Mouse (Mus musculus): ENCODE results near the gene Angptl3. TPM values are rescaled to one million over a fixed set of nuclear protein-coding genes. Genes with fewer than 3 reads are reported as not detected.

Gene Angptl3
- total RNA-seq (2014; rRNA removed) (not detected in 2 replicates), polyA plus RNA-seq (2015; fragmentation: Nextera tagmentation; extraction: Ambion mirVana) (0.54 and 1.2 TPM in 2 replicates)

DNA sequence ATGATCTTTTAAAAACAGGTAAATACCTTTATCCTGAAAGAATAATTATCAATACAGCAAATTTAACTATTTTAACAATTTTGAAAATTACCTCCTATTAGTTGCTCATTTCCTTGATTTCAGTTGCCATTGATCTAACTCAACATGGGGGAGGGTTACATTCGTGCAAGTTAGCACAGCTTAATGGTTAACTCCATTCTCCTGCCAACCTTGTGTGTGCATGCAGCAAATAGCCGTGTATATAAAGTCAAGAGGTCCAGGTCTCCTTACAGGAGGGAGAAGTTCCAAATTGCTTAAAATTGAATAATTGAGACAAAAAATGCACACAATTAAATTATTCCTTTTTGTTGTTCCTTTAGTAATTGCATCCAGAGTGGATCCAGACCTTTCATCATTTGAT lies at the start of gene Angptl3:
Angptl3 (plus strand) TSS at position 269 of the 400 bp plus-strand sequence.
- H3K4me1 ChIP-seq (ENCODE audit: insufficient read depth, low read length), result no peaks in the 10 kb centered on the region
- H3K4me2 ChIP-seq (ENCODE audit: low read depth, low read length, poor library complexity, severe bottlenecking), result no peak within 1 kb of the TSS
- DNase-seq (ENCODE audit: low spot score) (no peak), ATAC-seq (ENCODE audit: low FRiP score) (no peak)
- no peak within 1 kb of the TSS for H3K27ac ChIP-seq (ENCODE audit: low read depth, low read length)
- H3K9ac ChIP-seq (replicated peaks; ENCODE audit: low read length, poor library complexity, severe bottlenecking), result no peak within 1 kb of the TSS
- no peak within 1 kb of the TSS for H3K4me3 ChIP-seq (ENCODE audit: low read depth, low read length)
- H3K9me3 ChIP-seq (ENCODE audit: low read length), result no peaks in the 10 kb centered on the region
- H3K27me3 ChIP-seq (ENCODE audit: insufficient read depth, low read length), result no peaks in the 10 kb centered on the region
- WGBS, result 86% methylated on average over 2 of the region's 2 CpGs
- TF ChIP-seq CTCF (IDR thresholded peaks at IDR 0.05), result no peak
- no peaks in the 10 kb centered on the region for H3K36me3 ChIP-seq (ENCODE audit: insufficient read depth, low read length)

DNA sequence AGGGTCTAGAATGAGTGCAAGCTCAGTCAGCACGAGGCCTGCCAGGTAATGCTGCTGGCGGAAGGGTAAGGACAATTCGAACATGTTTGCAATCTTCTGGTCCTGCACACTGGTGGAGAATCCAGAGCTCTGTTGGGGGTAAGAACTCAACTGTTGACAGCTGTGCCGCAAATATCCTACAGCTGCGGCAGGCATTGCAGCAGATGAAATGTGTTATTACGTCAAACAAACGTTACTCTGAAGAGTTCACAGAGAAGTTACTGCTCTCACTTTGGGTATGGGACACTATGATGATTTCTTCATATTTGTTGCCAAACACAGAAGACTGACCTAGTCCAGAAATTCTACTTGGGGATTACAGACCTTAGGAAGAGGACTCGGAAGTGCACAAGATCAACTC lies 46.1 kb upstream of the Angptl3 start:
- no peak overlapping the region for H3K9ac ChIP-seq (replicated peaks; ENCODE audit: low read length, poor library complexity, severe bottlenecking)
- H3K9me3 ChIP-seq (ENCODE audit: low read length), result no peaks in the 10 kb centered on the region
- H3K4me3 ChIP-seq (ENCODE audit: low read depth, low read length), result no peak overlapping the region
- ATAC-seq (ENCODE audit: low FRiP score) (no peak), DNase-seq (ENCODE audit: low spot score) (no peak)
- no peak overlapping the region for H3K4me2 ChIP-seq (ENCODE audit: low read depth, low read length, poor library complexity, severe bottlenecking)
- H3K4me1 ChIP-seq (ENCODE audit: insufficient read depth, low read length), result no peaks in the 10 kb centered on the region
- WGBS, result 91% methylated on average over 8 of the region's 8 CpGs
- H3K36me3 ChIP-seq (ENCODE audit: insufficient read depth, low read length), result peaks cover 26% of the 10 kb centered on the region; the same call in 1 of the 2 replicates
- no peak overlapping the region for H3K27ac ChIP-seq (ENCODE audit: low read depth, low read length)
- H3K27me3 ChIP-seq (ENCODE audit: insufficient read depth, low read length), result no peaks in the 10 kb centered on the region
- no peak for TF ChIP-seq CTCF (IDR thresholded peaks at IDR 0.05)

DNA sequence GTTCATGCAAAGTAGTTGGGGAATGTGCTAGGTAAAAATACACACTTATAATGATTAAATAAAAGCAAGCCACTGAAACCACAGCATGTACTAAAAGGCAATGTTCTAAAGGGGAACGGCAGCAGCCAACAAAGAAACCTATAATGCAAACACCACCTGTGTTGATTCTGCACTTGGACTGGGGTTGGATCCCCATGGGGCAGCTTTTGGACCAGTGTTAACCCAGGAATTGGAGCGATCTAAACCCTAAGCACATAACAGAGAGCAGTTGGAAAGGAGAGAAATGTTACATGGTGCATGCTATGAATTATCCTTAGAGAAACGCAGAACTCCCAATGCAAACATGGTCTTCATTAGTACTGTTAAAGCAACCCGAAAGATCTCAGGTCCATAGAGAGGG lies 37.3 kb upstream of the Angptl3 start:
- Histone ChIP-seq H3K27ac (ENCODE audit: low read depth, low read length) (no peak overlapping the region), H3K9ac (replicated peaks; ENCODE audit: low read length, poor library complexity, severe bottlenecking) (no peak overlapping the region), H3K4me1 (ENCODE audit: insufficient read depth, low read length) (no peaks in the 10 kb centered on the region), H3K9me3 (ENCODE audit: low read length) (no peaks in the 10 kb centered on the region), H3K27me3 (ENCODE audit: insufficient read depth, low read length) (no peaks in the 10 kb centered on the region), H3K4me3 (ENCODE audit: low read depth, low read length) (no peak overlapping the region), H3K36me3 (ENCODE audit: insufficient read depth, low read length) (peaks cover 11% of the 10 kb centered on the region; the same call in 1 of the 2 replicates), H3K4me2 (ENCODE audit: low read depth, low read length, poor library complexity, severe bottlenecking) (no peak overlapping the region)
- no peak for TF ChIP-seq CTCF (IDR thresholded peaks at IDR 0.05)
- no peak for ATAC-seq (ENCODE audit: low FRiP score)
- no peak for DNase-seq (ENCODE audit: low spot score)
- WGBS, result 89% methylated on average over 4 of the region's 4 CpGs

- H3K9me3 ChIP-seq (ENCODE audit: low read length), result no peaks in the 10 kb centered on the region
- no peak overlapping the region for H3K9ac ChIP-seq (replicated peaks; ENCODE audit: low read length, poor library complexity, severe bottlenecking)
- H3K4me1 ChIP-seq (ENCODE audit: insufficient read depth, low read length), result no peaks in the 10 kb centered on the region
- H3K27me3 ChIP-seq (ENCODE audit: insufficient read depth, low read length), result no peaks in the 10 kb centered on the region
- DNase-seq (ENCODE audit: low spot score) (no peak), ATAC-seq (ENCODE audit: low FRiP score) (no peak)
- 94% methylated on average over 2 of the region's 2 CpGs for WGBS
- no peak overlapping the region for H3K4me2 ChIP-seq (ENCODE audit: low read depth, low read length, poor library complexity, severe bottlenecking)
- no peak for TF ChIP-seq CTCF (IDR thresholded peaks at IDR 0.05)
- peaks cover 13% of the 10 kb centered on the region for H3K36me3 ChIP-seq (ENCODE audit: insufficient read depth, low read length)
- no peak overlapping the region for H3K27ac ChIP-seq (ENCODE audit: low read depth, low read length)
- H3K4me3 ChIP-seq (ENCODE audit: low read depth, low read length), result no peak overlapping the region
Measured at GRCm38 (mm10) chr4:99005574-99005973, 25.2 kb upstream of the Angptl3 start.

GRCm38 (mm10) chr4:99006319-99006718 lies 24.4 kb upstream of the Angptl3 start:
- Histone ChIP-seq H3K4me3 (ENCODE audit: low read depth, low read length) (no peak overlapping the region), H3K4me1 (ENCODE audit: insufficient read depth, low read length) (no peaks in the 10 kb centered on the region), H3K27me3 (ENCODE audit: insufficient read depth, low read length) (no peaks in the 10 kb centered on the region), H3K9me3 (ENCODE audit: low read length) (no peaks in the 10 kb centered on the region), H3K36me3 (ENCODE audit: insufficient read depth, low read length) (peaks cover 13% of the 10 kb centered on the region), H3K27ac (ENCODE audit: low read depth, low read length) (no peak overlapping the region), H3K4me2 (ENCODE audit: low read depth, low read length, poor library complexity, severe bottlenecking) (no peak overlapping the region), H3K9ac (replicated peaks; ENCODE audit: low read length, poor library complexity, severe bottlenecking) (no peak overlapping the region)
- no peak for TF ChIP-seq CTCF (IDR thresholded peaks at IDR 0.05)
- DNase-seq (ENCODE audit: low spot score) (no peak), ATAC-seq (ENCODE audit: low FRiP score) (no peak)
- 79% methylated on average over 2 of the region's 2 CpGs for WGBS

- H3K4me3 ChIP-seq (ENCODE audit: low read depth, low read length), result no peak overlapping the region
- H3K9ac ChIP-seq (replicated peaks; ENCODE audit: low read length, poor library complexity, severe bottlenecking), result no peak overlapping the region
- peaks cover 26% of the 10 kb centered on the region for H3K36me3 ChIP-seq (ENCODE audit: insufficient read depth, low read length)
- no peak for ATAC-seq (ENCODE audit: low FRiP score)
- DNase-seq (ENCODE audit: low spot score), result no peak
- H3K27ac ChIP-seq (ENCODE audit: low read depth, low read length), result no peak overlapping the region
- 90% methylated on average over 4 of the region's 4 CpGs for WGBS
- no peak overlapping the region for H3K4me2 ChIP-seq (ENCODE audit: low read depth, low read length, poor library complexity, severe bottlenecking)
- H3K4me1 ChIP-seq (ENCODE audit: insufficient read depth, low read length), result no peaks in the 10 kb centered on the region
- no peak for TF ChIP-seq CTCF (IDR thresholded peaks at IDR 0.05)
- H3K27me3 ChIP-seq (ENCODE audit: insufficient read depth, low read length), result no peaks in the 10 kb centered on the region
- H3K9me3 ChIP-seq (ENCODE audit: low read length), result no peaks in the 10 kb centered on the region
Measured at GRCm38 (mm10) chr4:99011039-99011438, 19.7 kb upstream of the Angptl3 start.
